Mouse (Mus musculus): ENCODE results near the gene Ncf1. TPM values are rescaled to one million over a fixed set of nuclear protein-coding genes. Genes with fewer than 3 reads are reported as not detected.

Gene Ncf1
- 13.5 and 14.9 TPM in 2 replicates for polyA plus RNA-seq (2012; rRNA removed)

- WGBS: 86% methylated on average over 7 of the region's 7 CpGs
- DNase-seq (ENCODE audit: low read depth, low spot score): no peak
These were observed at the start of gene Ncf1 for GRCm38 (mm10) chr5:134229391-134229790. Ncf1 (minus strand) TSS chr5:134229625.

DNA sequence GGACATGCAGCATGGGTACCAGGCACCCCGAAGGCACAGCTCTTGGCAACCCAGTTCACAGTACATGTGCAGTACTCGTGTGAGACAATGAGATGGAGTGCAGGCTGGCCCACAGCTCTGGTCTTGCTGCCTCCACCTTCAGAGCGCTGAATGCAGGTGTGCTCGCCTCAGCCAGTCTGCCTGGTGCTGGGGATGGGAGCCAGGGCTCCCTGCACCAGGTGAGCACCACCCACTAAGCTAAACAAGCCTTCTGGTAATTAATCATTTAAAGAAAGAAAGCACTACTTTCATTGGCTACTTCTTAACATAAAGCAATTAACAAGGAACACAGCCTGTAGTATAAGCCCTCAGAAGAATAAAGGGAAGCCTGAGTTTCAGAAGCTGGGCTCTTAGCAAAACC, 47.7 kb upstream of the Ncf1 start:
- no peak for DNase-seq (ENCODE audit: low read depth, low spot score)
- 77% methylated on average over 4 of the region's 4 CpGs for WGBS

GRCm38 (mm10) chr5:134275556-134275955, 46.1 kb upstream of the Ncf1 start:
- DNase-seq (ENCODE audit: low read depth, low spot score): no peak
- WGBS: 74% methylated on average over 10 of the region's 10 CpGs

DNA sequence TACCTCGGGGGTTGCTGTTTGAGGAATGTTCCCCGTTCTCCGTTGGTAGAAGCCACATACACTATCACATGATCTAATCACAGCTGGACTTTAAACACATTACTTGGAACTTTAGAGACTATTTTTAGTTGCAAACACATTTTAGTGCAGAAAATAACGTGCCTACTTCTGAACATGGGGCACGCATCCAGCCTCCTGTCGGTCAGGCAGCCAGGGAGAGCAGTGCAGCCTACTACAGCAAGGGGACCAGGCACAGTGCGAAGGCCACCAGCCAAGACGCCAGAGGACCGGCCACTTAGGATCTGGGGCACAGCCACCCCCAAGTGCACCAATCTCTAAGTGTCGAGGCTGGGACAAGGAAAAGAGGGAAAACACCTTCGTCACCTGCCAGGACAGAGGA, 45.6 kb upstream of the Ncf1 start:
- WGBS: 68% methylated on average over 11 of the region's 11 CpGs
- DNase-seq (ENCODE audit: low read depth, low spot score): no peak

DNA sequence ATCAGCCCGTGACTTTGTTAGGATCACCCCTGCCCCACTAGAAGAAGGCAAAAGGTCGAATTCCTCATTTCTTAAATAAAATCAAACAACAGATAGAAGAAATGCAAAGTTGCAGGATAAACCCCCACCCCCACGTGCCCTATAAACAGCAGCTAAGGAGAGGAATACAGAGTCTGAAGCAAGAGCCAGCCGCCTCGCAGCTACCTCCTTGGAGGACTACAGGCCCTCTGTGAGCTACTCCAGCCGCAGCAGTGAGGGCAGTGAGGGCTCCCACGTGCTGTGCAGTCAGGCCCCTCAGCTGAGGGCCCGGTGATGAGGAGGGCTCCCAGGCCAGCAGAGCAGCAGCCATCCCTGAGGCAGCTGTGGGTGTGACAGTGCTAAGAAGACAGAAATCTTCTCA, 44.3 kb upstream of the Ncf1 start:
- 86% methylated on average over 8 of the region's 8 CpGs for WGBS
- no peak for DNase-seq (ENCODE audit: low read depth, low spot score)

GRCm38 (mm10) chr5:134272761-134273160, 43.3 kb upstream of the Ncf1 start:
- 82% methylated on average over 11 of the region's 11 CpGs for WGBS
- no peak for DNase-seq (ENCODE audit: low read depth, low spot score)

- 83% methylated on average over 11 of the region's 11 CpGs for WGBS
These were observed 42.0 kb upstream of the Ncf1 start for GRCm38 (mm10) chr5:134271421-134271820.

DNA sequence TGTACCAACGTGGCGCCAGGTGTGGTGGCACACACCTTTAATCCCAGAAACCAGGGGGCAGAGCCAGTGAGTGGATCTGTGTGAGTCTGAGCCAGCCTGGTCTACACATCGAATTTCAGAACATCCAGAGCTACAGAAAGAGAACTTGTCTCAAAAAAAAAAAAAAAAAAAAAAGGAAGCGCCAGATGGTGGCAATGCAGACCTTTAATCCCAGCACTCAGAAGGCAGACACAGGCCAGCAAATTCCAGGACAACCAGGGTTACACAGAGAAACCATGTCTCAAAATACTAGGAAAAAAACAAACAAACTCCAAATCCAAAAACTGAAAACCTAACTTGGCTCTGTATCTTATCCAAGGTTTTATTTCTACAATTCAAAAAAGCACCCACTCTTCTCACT, 41.1 kb upstream of the Ncf1 start:
- DNase-seq (ENCODE audit: low read depth, low spot score): no peak

More at GRCm38 (mm10) chr5:134271421-134271820, 42.0 kb upstream of the Ncf1 start:
- no peak for DNase-seq (ENCODE audit: low read depth, low spot score)

GRCm38 (mm10) chr5:134269751-134270150, 40.3 kb upstream of the Ncf1 start:
- no peak for DNase-seq (ENCODE audit: low read depth, low spot score)
- WGBS: 55% methylated on average over 5 of the region's 5 CpGs

More for the DNA sequence above, 41.1 kb upstream of the Ncf1 start:
- 67% methylated on average over 4 of the region's 4 CpGs for WGBS

- WGBS: 84% methylated on average over 8 of the region's 8 CpGs
- no peak for DNase-seq (ENCODE audit: low read depth, low spot score)
These were observed 39.3 kb upstream of the Ncf1 start for GRCm38 (mm10) chr5:134268751-134269150.

DNA sequence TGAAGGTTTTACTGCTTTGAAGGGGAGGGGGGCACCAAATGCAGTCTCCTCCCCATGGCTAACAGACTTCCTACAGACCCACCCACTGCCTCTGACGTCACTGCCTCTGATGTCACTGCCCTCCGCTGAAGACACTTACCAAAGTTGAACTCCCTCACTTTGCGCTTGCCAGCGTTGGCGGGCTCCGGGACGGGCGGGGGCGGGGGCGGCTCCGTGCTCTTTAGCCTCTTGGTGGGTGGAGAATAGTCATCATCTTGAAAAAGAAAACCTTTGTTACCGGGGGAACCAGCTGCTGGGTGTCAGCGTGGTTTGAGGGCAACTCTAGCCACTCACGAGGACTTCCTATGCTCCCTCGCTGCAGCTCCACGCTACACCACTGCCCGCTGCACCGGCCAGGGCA, 37.0 kb upstream of the Ncf1 start:
- 82% methylated on average over 18 of the region's 18 CpGs for WGBS
- no peak for DNase-seq (ENCODE audit: low read depth, low spot score)

DNA sequence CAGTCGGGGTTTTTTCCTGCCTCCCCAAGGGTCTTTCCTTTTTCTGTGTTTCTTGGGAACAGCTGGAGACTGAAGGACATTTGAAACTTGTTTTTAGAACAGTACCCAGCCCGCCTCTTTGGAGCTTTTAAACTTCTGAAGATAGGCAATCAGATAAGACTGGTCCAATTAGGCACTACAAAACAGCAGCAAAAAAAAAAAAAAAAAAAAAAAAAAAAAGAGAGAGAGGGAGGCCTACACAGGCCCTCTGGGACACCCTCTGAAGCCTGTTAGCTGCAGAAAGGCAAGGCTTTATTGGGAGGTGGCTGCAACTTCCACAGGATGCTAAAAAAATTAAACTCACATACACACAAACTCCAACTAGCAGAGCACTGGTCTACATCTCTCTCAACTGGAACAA, 36.5 kb upstream of the Ncf1 start:
- DNase-seq (ENCODE audit: low read depth, low spot score): no peak
- 79% methylated on average over 2 of the region's 2 CpGs for WGBS

GRCm38 (mm10) chr5:134260001-134260636, 30.7 kb upstream of the Ncf1 start:
- WGBS: 93% methylated on average over 9 of the region's 9 CpGs
- no peak for DNase-seq (ENCODE audit: low read depth, low spot score)

GRCm38 (mm10) chr5:134258934-134259333, 29.5 kb upstream of the Ncf1 start:
- WGBS: 92% methylated on average over 2 of the region's 2 CpGs
- DNase-seq (ENCODE audit: low read depth, low spot score): no peak

GRCm38 (mm10) chr5:134258395-134258794, 29.0 kb upstream of the Ncf1 start:
- DNase-seq (ENCODE audit: low read depth, low spot score): no peak
- WGBS: 53% methylated on average over 4 of the region's 4 CpGs

DNA sequence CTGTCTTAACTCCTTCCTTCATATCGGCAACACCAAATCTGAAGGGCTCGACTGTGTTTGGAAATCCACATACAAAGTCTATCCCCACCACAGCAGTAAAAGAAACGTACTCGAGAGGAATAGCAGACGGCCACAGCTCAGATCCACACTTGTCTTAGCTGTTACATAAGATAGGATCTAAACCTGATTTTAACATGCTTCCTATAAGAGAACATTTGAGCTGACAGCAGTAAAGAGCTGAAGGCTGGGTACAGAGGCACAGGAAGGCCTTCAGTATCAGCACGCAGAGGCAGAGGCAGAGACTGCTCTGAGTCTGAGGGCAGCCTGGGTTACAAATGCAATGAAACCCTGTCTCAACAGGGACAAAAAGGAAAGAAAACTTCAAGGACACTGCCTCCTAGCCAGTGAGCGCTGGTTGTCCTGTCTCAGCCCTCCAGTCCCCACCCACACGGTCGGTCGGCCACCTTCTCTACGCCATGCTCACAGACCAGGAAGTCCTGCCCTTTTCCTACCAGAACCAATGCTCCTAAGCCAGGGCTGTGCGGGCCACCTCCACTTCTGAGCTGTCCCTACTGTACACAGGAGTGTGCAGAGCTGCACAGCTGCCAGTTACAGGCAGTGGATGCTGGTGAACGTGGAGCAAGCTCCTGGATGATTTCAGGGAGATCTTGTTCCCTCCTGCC, 28.1 kb upstream of the Ncf1 start:
- DNase-seq (ENCODE audit: low read depth, low spot score): no peak
- 90% methylated on average over 13 of the region's 13 CpGs for WGBS

- WGBS: 89% methylated on average over 10 of the region's 10 CpGs
- no peak for DNase-seq (ENCODE audit: low read depth, low spot score)
These were observed 25.9 kb upstream of the Ncf1 start for GRCm38 (mm10) chr5:134255294-134255693.

- WGBS: 68% methylated on average over 3 of the region's 3 CpGs
- no peak for DNase-seq (ENCODE audit: low read depth, low spot score)
These were observed 24.4 kb upstream of the Ncf1 start for GRCm38 (mm10) chr5:134253806-134254205.

DNA sequence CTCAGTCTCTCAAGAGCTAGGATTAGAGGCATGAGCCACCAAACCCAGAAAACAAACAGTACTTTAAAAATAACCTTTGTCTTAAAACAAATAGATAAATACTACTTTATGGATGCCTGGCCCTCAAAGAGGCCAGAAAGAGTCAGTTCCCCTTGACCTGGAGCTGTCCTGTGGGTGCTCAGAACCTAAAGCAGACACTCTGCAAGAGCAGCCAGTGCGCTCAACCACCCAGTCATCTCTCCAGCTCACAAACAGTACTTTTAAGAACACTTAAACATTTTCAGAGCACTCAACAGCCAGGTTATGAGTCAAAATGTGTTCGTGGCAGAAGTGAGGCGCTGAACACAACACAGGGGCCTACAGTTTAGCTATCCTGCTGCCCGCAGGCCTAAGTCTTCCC, 21.7 kb upstream of the Ncf1 start:
- 94% methylated on average over 4 of the region's 4 CpGs for WGBS
- no peak for DNase-seq (ENCODE audit: low read depth, low spot score)

- 83% methylated on average over 3 of the region's 3 CpGs for WGBS
- DNase-seq (ENCODE audit: low read depth, low spot score): no peak
These were observed 21.2 kb upstream of the Ncf1 start for GRCm38 (mm10) chr5:134250601-134251000.

GRCm38 (mm10) chr5:134249245-134249649, 19.8 kb upstream of the Ncf1 start:
- WGBS: 89% methylated on average over 8 of the region's 8 CpGs
- DNase-seq (ENCODE audit: low read depth, low spot score): no peak
